Mouse (Mus musculus) lung, postnatal 10 days (tissue): ENCODE results near the gene Sbds.

ENCODE experiments used
- DNase-seq: peaks from one replicate; pipeline ENCODE4 v3.0.0; 2021

Sbds gene

GRCm38 (mm10) chr5:130255017-130255720 lies at the start of gene Sbds, which contains the start of gene Tyw1:
TSS of gene Sbds (minus strand) at chr5:130255530.
TSS of gene Tyw1 (plus strand) at chr5:130255619.
- peak; percentile 99 for DNase-seq

GRCm38 (mm10) chr5:130303611-130304010 lies 48.3 kb upstream of the Sbds start:
- DNase-seq: no peak

- DNase-seq: no peak
These were observed 44.2 kb upstream of the Sbds start for GRCm38 (mm10) chr5:130299526-130299925.

GRCm38 (mm10) chr5:130298831-130299460 lies 43.6 kb upstream of the Sbds start:
- no peak for DNase-seq

GRCm38 (mm10) chr5:130296071-130296470 lies 40.7 kb upstream of the Sbds start:
- DNase-seq: no peak

GRCm38 (mm10) chr5:130294598-130294997 lies 39.3 kb upstream of the Sbds start:
- DNase-seq: no peak

- DNase-seq: peak; percentile 43
These were observed 38.6 kb upstream of the Sbds start for GRCm38 (mm10) chr5:130293941-130294340.

- DNase-seq: no peak
These were observed 37.6 kb upstream of the Sbds start for GRCm38 (mm10) chr5:130292976-130293375.

- no peak for DNase-seq
These were observed 35.4 kb upstream of the Sbds start for GRCm38 (mm10) chr5:130290775-130291174.

- no peak for DNase-seq
These were observed 34.9 kb upstream of the Sbds start for GRCm38 (mm10) chr5:130290242-130290641.

- no peak for DNase-seq
These were observed 32.8 kb upstream of the Sbds start for GRCm38 (mm10) chr5:130288106-130288505.

GRCm38 (mm10) chr5:130283079-130283732 lies 27.9 kb upstream of the Sbds start:
- DNase-seq: no peak

GRCm38 (mm10) chr5:130278011-130278472 lies 22.7 kb upstream of the Sbds start:
- DNase-seq: no peak

GRCm38 (mm10) chr5:130275509-130275908 lies 20.2 kb upstream of the Sbds start:
- DNase-seq: peak; percentile 58

- DNase-seq: no peak
These were observed 17.7 kb upstream of the Sbds start for GRCm38 (mm10) chr5:130273046-130273445.

GRCm38 (mm10) chr5:130272344-130272743 lies 17.0 kb upstream of the Sbds start:
- no peak for DNase-seq

- DNase-seq: no peak
These were observed 13.6 kb upstream of the Sbds start for GRCm38 (mm10) chr5:130268976-130269375.

- DNase-seq: peak; percentile 49
These were observed 12.0 kb upstream of the Sbds start for GRCm38 (mm10) chr5:130267316-130267715.

- DNase-seq: peak; percentile 35
These were observed 11.3 kb upstream of the Sbds start for GRCm38 (mm10) chr5:130266651-130267050.

- no peak for DNase-seq
These were observed 9.2 kb upstream of the Sbds start for GRCm38 (mm10) chr5:130264433-130265005.

GRCm38 (mm10) chr5:130263454-130263853 lies 8.1 kb upstream of the Sbds start:
- DNase-seq: no peak

- DNase-seq: no peak
These were observed 2.0 kb upstream of the Sbds start for GRCm38 (mm10) chr5:130257303-130257702.

- peak; percentile 99 for DNase-seq
These were observed 1.4 kb upstream of the Sbds start for GRCm38 (mm10) chr5:130256678-130257271.
